Mouse (Mus musculus) cerebral cortex, adult 2 months (tissue): ENCODE results near the gene Senp6.

Experiments
- WGBS: fragments of 180-500 bp; shearing (Covaris S2); methylation state at CpG from one replicate; pipeline ENCODE4 v1.1.7; 2018; 5-methylcytosine and 5-hydroxymethylcytosine counted together

The Senp6 gene

GRCm38 (mm10) chr9:80084429-80085092 is 17.9 kb downstream of the Senp6 start:
- 64% methylated on average over 10 of the region's 10 CpGs for WGBS

GRCm38 (mm10) chr9:80085665-80086064 is 19.0 kb downstream of the Senp6 start:
- WGBS, result 33% methylated on average over 2 of the region's 2 CpGs

- WGBS, result 91% methylated on average over 6 of the region's 6 CpGs
These were observed 19.7 kb downstream of the Senp6 start for GRCm38 (mm10) chr9:80086272-80086966.

GRCm38 (mm10) chr9:80089409-80089808 is 22.7 kb downstream of the Senp6 start:
- WGBS, result 35% methylated on average over 3 of the region's 3 CpGs

- WGBS, result 89% methylated on average over 3 of the region's 3 CpGs
These were observed 29.6 kb downstream of the Senp6 start for GRCm38 (mm10) chr9:80096325-80096724.

- 66% methylated on average over 10 of the region's 10 CpGs for WGBS
These were observed 79.4 kb downstream of the Senp6 start for GRCm38 (mm10) chr9:80145992-80146587.

GRCm38 (mm10) chr9:80149594-80149993 is 82.9 kb downstream of the Senp6 start:
- WGBS, result 71% methylated on average over 5 of the region's 5 CpGs

GRCm38 (mm10) chr9:80155277-80155676 is 88.6 kb downstream of the Senp6 start:
- 39% methylated on average over 5 of the region's 5 CpGs for WGBS

GRCm38 (mm10) chr9:80156780-80157179 is 90.1 kb downstream of the Senp6 start:
- 86% methylated on average over 5 of the region's 5 CpGs for WGBS

- WGBS, result 90% methylated on average over 12 of the region's 12 CpGs
These were observed 91.2 kb downstream of the Senp6 start for GRCm38 (mm10) chr9:80157840-80158465.

- 48% methylated on average over 5 of the region's 5 CpGs for WGBS
These were observed 92.2 kb downstream of the Senp6 start for GRCm38 (mm10) chr9:80158937-80159336.

- 54% methylated on average over 4 of the region's 4 CpGs for WGBS
These were observed 94.7 kb downstream of the Senp6 start for GRCm38 (mm10) chr9:80161451-80161850.

- WGBS, result 68% methylated on average over 4 of the region's 4 CpGs
These were observed 96.5 kb downstream of the Senp6 start for GRCm38 (mm10) chr9:80163126-80163723.

GRCm38 (mm10) chr9:80164191-80164590 is 97.5 kb downstream of the Senp6 start:
- WGBS, result 4% methylated on average over 13 of the region's 13 CpGs

GRCm38 (mm10) chr9:80164611-80165474 is 98.1 kb downstream of the Senp6 start, which contains the start of gene Myo6:
Myo6 (plus strand) TSS chr9:80165031.
- WGBS, result under 1% methylated on average over 65 of the region's 69 CpGs

GRCm38 (mm10) chr9:80165690-80166089 is 99.0 kb downstream of the Senp6 start:
- WGBS, result 7% methylated on average over 9 of the region's 9 CpGs

GRCm38 (mm10) chr9:80166425-80166824 is 99.7 kb downstream of the Senp6 start:
- 63% methylated on average over 6 of the region's 6 CpGs for WGBS

- 76% methylated on average over 4 of the region's 4 CpGs for WGBS
These were observed 100.4 kb downstream of the Senp6 start for GRCm38 (mm10) chr9:80167089-80167488.

- WGBS, result 65% methylated on average over 9 of the region's 9 CpGs
These were observed 102.8 kb downstream of the Senp6 start for GRCm38 (mm10) chr9:80169551-80169950.

- WGBS, result 76% methylated on average over 8 of the region's 8 CpGs
These were observed 105.9 kb downstream of the Senp6 start for GRCm38 (mm10) chr9:80172396-80173222.
